Mouse (Mus musculus): ENCODE measurements around the gene Olfr517.

Olfr517 gene

DNA sequence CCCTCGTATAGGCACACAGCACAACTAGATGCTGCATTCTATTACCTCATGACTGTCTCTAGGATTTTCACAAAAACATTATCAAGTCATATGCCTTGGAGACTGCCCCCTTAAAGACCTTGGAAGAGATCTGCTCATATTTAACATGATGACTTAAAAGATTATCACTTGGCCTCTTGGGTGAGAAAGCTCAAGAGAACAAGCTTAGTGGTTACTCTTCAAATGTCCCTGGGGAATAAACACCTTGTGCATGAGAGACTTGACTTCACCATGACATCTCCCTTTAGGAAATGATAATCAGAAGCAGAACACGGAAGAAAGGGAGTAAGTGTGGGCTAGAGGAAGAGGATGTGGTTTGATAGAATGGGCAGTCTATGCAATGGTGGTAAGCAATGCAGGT, at the start of gene Olfr517:
TSS of gene Olfr517 (minus strand) at position 101 of the 400 bp plus-strand sequence.
- DNase-seq (ENCODE audit: low read depth, low spot score): no peak

DNA sequence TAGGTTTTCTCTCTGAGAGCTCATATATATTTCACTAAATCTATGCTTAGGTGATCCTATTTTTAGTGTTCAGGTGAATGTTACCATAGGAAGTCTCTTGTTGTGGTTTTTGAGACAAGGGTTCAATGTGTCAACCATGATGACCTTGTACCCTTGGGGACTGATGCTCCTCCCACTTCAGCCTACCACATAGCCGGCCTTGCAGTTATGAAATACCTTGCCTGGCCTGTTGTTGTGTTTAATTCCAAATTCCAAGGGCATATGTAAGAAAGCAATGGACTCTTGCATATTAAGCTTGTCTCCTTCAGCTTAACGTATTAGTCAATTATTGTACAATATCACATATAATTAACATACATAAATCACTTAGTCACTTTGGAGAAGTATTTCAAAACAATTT, 31.8 kb upstream of the Olfr517 start:
- no peak for DNase-seq (ENCODE audit: low read depth, low spot score)

DNA sequence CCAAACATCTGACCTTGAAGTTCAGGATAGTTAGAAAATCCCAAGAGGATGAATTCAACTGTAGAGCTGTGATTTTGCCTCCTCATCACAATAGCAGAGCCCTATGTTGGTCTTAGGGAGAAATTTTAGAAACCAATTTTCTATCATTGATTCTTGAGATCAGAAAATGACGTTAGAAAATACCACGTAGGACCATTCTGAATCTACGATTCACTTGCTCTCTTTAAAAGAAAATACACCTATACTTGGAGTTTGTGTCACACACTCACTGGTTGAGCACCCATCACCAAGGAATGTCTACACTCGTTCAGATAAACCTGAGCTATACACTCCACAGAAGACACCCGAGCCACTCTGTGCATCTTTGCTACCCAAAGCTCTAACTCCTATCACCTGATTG, 22.1 kb upstream of the Olfr517 start, which contains the start of gene Olfr519:
TSS of gene Olfr519 (minus strand) at position 101 of the 400 bp plus-strand sequence.
- DNase-seq (ENCODE audit: low read depth, low spot score): no peak

DNA sequence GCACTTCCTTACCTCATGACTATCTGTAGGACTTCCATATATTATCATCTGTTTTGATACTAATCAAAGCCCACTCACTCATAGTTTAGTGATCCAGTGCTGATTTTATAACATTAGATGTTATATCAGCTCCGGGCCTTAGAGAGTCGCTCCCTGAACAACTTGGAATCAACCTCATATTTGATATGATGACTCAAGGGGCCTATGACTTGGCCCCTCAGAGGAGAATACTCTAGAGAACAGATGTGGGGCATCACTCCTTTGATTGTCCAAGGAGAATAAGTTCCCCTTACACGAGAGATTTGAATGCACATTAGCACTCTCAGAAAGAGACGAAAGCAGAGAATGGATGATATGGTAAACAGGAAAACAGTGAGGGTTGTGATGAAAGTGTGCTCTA, 12.7 kb upstream of the Olfr517 start, which contains the start of gene Olfr518:
TSS of gene Olfr518 (minus strand) at position 101 of the 400 bp plus-strand sequence.
- no peak for DNase-seq (ENCODE audit: low read depth, low spot score)

DNA sequence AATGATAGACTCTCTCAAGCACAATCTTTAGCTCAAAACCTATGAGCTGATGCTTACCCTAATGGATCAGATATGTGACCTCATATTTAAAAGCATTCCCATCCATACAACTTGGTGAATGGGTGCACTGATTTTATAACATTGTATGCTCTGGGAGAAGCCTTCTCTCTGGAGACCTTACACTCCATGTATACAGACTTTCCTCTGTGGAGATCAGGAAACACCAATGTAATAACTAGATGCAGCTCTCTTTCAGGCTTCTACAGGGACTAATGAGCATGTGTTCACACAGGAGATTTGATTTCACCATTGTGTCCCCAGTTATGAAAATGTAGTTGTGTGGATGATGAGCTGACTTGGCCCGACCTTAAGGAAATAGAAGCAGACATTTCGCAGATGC, 21.8 kb downstream of the Olfr517 start, which contains the start of gene Olfr516:
TSS of gene Olfr516 (minus strand) at position 101 of the 400 bp plus-strand sequence.
- DNase-seq (ENCODE audit: low read depth, low spot score): no peak

DNA sequence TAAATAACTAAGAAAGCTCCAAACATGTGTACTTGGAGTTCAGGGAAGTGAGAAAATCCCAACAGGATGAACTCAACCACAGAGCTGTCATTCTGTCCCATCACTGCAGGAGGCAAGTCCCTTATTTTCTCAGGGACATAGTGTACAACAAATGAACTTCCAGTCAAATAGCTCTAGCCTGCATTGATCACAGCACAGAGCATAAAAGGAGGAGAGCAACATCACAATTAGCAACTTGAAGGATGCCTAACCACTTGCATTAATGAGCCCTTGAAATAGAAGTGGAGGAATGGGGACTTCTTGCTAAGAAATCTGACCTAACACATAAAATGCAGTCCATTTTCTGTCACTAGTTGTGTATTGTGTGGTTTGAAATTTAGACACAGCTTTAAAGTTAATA, 46.3 kb downstream of the Olfr517 start, which contains the start of gene Olfr514:
TSS of gene Olfr514 (minus strand) at position 101 of the 400 bp plus-strand sequence.
- no peak for DNase-seq (ENCODE audit: low read depth, low spot score)
